Mouse (Mus musculus) brown adipose tissue, adult 24 weeks (tissue): ENCODE results near the gene Fhad1. TPM values are rescaled to one million over a fixed set of nuclear protein-coding genes. Genes with fewer than 3 reads are reported as not detected.
"Not testable (repeated sequence)": the region's sequence is repeated elsewhere in the genome, so short reads cannot be mapped to it uniquely, and the experiment has no call there.

Experiments
- H3K27ac ChIP-seq: fragments of 200-500 bp; replicated peaks from 2 replicates; pipeline ENCODE4 v1.5.1; 2012; ENCODE audit warnings: low read depth, mild to moderate bottlenecking, low read length
- H3K4me1 ChIP-seq: fragments of 200-500 bp; 2 replicates; pipeline ENCODE4 v1.6.1; 2012; ENCODE audit warnings: low read length, mixed read lengths; ENCODE audit not compliant: control insufficient read depth, insufficient read depth, insufficient read length
- H3K4me3 ChIP-seq: fragments of 200-500 bp; 2 replicates; pipeline ENCODE4 v1.5.1; 2012; ENCODE audit warnings: low read depth, mild to moderate bottlenecking, low read length, moderate library complexity; ENCODE audit not compliant: insufficient read depth
- polyA plus RNA-seq: library from polyadenylated mRNA; stranded (reverse); fragments of >200 nt; gene quantifications from 2 replicates; pipeline ENCODE4 v1.2.4, GENCODE M21; 2012; ENCODE audit not compliant: missing spikeins, insufficient read depth, insufficient read length

Fhad1 gene
- polyA plus RNA-seq, 1 experiment = not detected

DNA sequence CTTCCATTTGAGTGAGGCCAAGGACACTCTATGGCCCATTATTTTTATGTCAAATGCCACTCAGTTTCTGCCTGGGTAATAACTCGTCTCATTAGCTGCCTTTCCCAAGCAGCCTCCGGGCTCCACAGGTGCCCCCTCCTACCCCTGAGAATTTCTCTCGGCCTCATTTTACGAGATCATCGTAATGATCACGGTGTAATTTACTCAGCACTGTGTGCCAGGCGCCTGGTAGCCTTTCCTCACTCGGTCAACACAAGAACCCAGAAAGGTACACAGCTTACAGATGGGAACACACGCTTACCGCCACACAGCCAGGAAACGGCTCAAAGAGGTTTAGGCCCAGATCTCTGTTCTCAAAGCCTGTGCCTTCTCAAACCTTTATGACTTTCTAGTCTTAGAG lies 6.7 kb downstream of the Fhad1 start:
- no peaks in the 10 kb centered on the region for H3K4me1 ChIP-seq
- no peak overlapping the region for H3K4me3 ChIP-seq
- H3K27ac ChIP-seq = no peak overlapping the region

DNA sequence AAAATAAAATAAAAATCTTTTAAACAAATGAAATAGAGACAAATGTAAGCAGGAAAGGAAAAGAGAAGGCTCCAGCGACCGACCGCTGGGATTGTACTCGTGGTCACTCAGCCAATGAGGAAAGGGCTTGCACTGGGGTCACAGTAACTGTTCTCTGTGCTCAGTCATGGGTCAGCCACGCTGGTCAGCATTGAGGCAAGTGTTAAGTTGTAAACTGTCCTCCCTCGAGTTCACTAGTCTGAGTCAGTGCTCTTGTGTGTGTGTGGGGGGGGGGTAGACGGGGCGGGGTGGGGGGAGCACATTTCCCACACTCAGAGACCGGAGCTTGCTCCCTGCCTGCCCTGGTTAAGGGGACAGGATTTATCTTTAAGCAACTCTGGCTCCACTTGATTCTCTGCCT lies 14.3 kb downstream of the Fhad1 start:
- H3K4me3 ChIP-seq = no peak overlapping the region
- H3K27ac ChIP-seq = no peak overlapping the region
- 0 out of 2 replicates have a peak, but pooled peaks cover 2% of the 10 kb centered on the region for H3K4me1 ChIP-seq

DNA sequence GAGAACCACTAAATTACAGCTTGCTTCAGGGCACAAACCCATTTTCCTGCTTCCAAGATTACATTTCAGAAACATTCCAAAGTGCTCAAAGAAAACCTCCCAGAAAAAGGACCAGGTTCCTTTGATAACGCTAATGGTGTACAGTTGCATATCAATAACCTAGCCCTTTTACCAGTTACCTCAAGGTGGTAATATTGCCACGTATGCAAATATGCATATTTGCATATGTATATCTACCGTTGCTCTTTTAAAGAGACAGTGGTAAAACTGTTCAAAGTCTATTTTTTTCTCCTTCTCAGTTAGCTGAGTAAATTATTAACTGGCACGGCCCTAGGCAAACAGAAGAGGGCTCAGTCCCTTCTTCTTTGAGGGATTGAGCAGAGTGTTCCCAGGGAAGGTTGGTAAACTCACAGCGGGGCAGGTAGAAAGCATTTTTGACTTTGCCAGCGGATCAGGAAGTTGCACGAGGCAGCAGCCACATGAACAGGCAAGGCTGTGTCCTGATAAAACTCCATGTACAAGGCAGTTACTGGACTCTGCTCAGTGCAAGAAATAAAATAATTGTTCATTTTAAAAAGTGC lies 15.3 kb downstream of the Fhad1 start:
- Histone ChIP-seq H3K27ac (no peak overlapping the region), H3K4me1 (0 out of 2 replicates have a peak, but pooled peaks cover 2% of the 10 kb centered on the region), H3K4me3 (no peak overlapping the region)

DNA sequence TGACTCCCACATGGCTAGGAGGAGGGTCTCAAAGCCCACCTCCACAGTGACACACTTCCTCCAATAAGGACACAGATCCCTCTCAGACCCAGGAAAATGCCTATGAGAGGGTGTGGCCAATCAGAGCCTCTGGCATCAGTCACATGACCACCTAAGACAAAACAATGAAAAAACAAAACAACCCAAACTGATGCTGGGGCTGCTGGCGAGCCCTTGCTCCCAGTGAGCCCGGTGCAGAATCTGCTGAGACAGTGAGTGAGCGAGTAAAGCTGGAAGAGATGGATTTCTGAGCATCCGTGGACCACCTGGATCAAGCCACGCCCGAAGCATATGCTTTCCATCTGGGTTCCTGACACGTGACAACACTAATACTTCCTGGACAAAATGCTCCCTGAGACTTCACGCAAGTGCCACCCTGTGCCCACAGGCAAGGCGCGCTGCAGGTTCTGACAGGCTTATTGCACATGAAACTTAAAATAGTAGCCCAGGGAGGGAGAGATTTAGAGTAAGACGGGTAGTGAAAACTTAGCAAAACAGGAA lies 16.5 kb downstream of the Fhad1 start:
- H3K4me3 ChIP-seq = no peak overlapping the region
- H3K4me1 ChIP-seq = 0 out of 2 replicates have a peak, but pooled peaks cover 2% of the 10 kb centered on the region
- no peak overlapping the region for H3K27ac ChIP-seq

DNA sequence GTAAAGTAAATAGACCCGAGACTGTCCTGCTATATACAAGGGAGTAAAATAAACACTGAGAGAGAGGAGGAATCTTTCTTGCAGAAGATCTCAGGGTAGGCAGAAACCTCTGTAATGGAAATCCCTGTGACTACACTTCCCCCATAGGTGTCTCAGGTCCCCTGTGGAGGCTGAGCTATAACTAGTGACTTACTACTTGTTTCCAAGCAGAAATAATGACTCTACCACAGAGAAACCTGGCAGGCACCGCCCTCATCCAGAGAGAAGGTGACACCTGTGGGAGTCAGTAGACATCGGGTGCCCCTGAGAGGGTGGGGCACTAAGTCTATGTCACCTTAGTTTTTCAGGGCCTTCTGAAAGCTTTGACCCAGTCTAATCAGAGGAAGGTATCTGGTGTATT lies 18.0 kb downstream of the Fhad1 start:
- Histone ChIP-seq H3K4me1 (0 out of 2 replicates have a peak, but pooled peaks cover 2% of the 10 kb centered on the region), H3K27ac (no peak overlapping the region), H3K4me3 (no peak overlapping the region)

DNA sequence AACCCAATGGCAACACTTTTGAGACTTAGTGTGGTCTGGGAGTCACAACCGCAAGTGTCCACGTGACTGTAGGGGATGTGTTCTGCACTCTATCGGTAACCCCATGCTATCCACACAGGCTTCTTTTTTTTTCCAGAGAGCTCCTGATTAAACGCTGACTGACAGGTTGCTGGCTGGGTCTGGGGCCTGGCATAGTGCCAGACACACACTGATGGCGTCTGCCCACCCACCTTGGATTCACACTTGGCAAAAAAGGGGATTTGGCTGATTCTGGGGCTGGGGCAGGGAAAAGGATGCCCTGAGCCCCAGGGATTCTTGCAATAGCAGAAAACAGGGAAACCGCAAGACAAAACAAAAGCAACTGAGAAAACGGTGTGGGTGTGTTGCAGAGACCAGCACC lies 18.8 kb downstream of the Fhad1 start:
- Histone ChIP-seq H3K27ac (no peak overlapping the region), H3K4me1 (0 out of 2 replicates have a peak, but pooled peaks cover 2% of the 10 kb centered on the region), H3K4me3 (no peak overlapping the region)

DNA sequence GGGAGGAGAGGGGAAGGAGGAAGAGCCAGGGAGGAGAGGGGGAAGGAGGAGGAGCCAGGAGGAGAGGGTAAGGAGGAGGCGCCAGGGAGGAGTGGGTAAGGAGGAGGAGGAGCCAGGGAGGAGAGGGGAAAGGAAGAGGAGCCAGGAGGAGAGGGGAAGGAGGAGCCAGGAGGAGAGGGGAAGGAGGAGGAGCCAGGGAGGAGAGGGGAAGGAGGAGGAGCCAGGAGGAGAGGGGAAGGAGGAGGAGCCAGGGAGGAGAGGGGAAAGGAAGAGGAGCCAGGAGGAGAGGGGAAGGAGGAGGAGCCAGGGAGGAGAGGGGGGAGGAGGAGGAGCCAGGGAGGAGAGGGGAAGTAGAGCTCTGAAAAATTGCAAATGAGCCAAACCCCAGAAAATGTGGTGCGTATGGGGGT lies 20.8 kb downstream of the Fhad1 start:
- H3K4me3 ChIP-seq, H3K4me1 ChIP-seq, H3K27ac ChIP-seq: not testable (repeated sequence)

DNA sequence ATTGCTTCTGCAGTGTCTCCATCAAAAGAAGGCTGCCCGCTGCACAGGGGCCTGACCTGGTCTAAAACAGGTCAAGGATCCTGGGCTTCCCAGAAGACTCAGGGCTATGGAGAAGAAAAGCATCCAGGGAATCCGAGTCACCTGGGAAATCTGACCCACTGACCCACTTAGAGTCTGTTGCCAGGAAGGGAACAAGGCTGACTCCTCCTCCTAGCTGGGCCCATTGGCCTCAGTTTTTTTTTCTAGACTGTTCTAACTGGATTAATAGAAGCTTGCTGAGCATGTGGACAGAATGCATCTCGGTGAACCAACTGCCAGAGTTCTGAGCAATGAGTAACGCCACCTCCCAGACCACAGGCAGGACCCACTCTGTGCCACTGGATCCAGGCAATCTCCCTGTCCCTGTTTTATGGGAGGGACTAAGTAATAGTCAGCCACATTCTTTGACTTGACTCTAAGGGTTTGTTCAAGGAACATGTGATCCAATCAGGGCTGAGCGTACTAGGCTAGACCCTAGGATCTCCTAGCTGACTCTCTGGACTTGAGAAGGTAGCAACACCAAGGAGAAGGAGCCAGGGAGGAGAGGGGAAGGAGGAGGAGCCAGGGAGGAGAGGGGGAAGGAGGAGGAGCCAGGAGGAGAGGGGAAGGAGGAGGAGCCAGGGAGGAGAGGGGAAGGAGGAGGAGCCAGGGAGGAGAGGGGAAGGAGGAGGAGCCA lies 21.4 kb downstream of the Fhad1 start:
- Histone ChIP-seq H3K4me1 (0 out of 2 replicates have a peak, but pooled peaks cover under 1% of the 10 kb centered on the region), H3K4me3 (no peak overlapping the region), H3K27ac (no peak overlapping the region)

DNA sequence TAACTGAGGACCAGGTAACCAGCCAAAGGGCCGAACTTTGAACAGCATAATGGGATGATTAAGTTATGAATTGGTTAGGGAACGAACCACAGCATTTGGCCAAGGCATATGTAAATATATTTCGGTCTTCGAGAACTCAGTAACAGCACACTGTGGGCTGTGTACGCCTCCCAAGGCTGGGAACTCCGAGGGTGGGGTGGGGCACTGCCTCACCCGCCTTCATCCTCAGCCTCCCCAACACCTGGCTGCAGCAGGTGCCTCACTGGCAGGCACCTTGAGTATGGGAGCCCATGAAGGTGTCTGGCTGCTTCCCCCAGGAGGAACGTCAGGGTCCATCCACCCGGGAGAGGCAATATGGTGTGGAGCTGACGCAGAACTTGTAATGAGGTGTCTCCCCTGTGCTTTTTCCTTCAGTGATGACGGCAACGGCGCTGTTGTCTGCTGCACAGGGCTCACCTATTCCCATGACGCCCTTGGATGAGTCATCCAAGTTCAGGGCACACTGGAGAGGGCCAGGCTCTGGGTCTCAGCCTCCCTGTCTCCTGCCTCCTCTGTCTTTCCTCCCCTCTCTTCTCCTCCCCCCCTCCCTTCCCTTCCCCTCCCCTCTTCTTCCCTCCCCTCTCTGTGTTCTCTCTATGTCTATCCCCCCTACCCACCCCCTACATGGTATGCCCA lies 22.2 kb downstream of the Fhad1 start:
- H3K4me1 ChIP-seq = no peaks in the 10 kb centered on the region
- H3K4me3 ChIP-seq = no peak overlapping the region
- H3K27ac ChIP-seq = no peak overlapping the region

DNA sequence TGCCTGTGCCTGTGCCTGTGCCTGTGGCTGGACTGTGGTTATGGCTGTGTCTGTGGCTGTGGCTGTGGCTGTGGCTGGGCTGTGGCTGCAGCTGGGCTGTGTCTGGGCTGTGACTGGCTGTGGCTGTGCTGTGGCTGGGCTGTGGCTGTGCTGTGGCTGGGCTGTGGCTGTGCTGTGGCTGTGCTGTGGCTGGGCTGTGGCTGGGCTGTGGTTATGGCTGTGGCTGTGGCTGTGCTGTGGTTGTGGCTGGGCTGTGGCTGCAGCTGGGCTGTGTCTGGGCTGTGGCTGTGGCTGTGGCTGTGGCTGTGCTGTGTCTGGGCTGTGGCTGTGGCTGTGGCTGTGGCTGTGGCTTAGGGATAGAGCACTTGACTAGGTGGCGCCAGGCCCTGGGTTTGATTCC lies 26.7 kb downstream of the Fhad1 start:
- Histone ChIP-seq H3K4me1 (no peaks in the 10 kb centered on the region), H3K4me3 (no peak overlapping the region), H3K27ac (no peak overlapping the region)

DNA sequence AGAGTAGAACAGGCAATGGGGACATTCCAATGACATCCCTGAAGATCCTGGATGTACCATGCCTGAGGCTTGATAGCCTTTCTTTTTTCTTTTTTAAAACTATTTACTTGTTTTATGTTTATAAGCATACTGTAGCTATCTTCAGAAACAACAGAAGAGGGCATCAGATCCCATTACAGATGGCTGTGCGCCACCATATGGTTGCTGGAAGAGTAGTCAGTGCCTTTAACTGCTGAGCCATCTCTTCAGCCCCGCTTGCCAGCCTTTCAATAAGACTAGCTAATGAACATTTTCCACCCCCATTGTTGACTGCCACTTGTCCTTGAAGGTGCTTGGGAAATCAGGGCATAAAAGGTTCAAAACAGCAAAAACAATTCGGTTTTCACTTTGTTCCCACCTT lies 31.2 kb downstream of the Fhad1 start:
- Histone ChIP-seq H3K27ac (no peak overlapping the region), H3K4me3 (no peak overlapping the region), H3K4me1 (no peaks in the 10 kb centered on the region)

DNA sequence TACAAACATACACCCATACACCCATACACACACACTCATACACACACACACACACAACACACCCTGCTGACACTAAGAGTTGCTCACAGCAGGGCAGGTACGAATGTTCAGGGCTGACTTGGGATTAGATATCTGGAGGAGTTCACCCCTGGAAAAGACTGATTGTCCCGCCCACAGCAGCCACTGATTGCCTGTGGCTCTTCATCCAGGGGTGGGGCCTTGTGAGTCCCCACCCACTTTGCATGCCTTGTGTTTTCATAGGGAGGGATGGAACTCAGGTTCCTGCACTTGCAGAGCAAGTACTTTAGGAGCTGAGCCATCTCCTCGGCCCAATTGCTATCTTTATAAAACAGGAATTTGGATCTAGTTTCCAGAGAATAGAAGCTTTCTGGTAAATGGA lies 33.4 kb downstream of the Fhad1 start:
- H3K27ac ChIP-seq = no peak overlapping the region
- no peaks in the 10 kb centered on the region for H3K4me1 ChIP-seq
- H3K4me3 ChIP-seq = no peak overlapping the region

DNA sequence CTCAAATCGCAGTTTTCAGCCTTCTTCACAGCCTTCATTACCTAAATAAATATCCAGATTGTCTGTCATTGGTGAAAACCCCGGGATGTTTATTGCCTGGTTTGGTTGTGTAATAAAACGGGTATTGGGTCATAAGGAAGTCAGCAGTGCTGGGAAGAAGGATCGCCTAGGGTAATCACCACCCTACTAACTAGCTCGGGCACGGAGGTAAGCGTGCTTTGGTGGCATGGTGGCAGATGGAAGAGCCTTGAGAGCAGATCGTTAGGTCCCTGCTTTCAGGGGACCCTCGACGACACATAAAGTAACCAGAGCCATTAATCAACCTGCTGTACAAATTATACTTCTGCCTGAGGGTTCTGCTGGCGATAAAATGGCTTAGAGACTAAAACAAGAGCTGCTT lies 36.3 kb downstream of the Fhad1 start:
- no peak overlapping the region for H3K4me3 ChIP-seq
- H3K4me1 ChIP-seq = no peaks in the 10 kb centered on the region
- no peak overlapping the region for H3K27ac ChIP-seq

DNA sequence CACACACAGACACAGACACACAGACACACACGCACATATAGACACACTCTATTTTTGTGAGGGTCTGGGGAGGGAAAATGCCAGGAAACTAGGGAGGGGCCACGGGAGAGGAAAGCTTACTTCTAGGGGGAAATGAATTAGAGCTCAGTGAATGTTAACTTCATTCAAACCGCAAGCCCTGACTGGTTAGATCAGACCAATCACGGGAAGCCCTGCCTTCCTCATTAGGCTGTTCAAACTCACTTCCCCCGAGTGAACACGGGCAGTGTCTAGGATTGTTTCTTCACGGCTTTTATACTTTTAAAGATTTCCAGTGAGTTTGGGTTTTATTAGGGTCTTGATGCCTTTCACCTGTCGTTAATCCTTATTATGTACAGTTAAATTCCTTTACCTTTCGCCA lies 37.5 kb downstream of the Fhad1 start:
- Histone ChIP-seq H3K4me3 (no peak overlapping the region), H3K27ac (no peak overlapping the region), H3K4me1 (no peaks in the 10 kb centered on the region)

DNA sequence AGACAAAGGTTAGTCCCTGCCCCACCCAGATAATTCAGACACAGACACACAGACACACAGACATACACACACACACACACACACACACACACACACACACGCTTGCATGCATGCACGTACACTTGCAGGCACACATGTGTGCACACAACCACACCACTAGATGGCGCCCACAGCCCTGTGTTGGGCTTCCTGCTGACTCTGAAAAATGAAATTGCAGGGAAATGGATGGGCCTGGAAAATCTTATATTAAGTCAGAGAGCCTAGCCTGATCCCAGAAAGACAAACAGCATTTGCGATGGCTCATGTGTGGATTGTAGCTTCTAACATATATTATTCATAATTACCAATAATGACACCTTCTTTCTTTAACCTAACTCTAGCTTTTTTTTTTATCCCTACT lies 38.7 kb downstream of the Fhad1 start:
- no peak overlapping the region for H3K4me3 ChIP-seq
- no peaks in the 10 kb centered on the region for H3K4me1 ChIP-seq
- H3K27ac ChIP-seq = no peak overlapping the region
